Mouse (Mus musculus): ENCODE measurements around the gene Zfp628.

- TF ChIP-seq POLR2A (IDR thresholded peaks at IDR 0.05; ENCODE audit: insufficient read depth, low read depth, low read length), result no peak
- no peak for TF ChIP-seq CTCF (IDR thresholded peaks at IDR 0.05; ENCODE audit: insufficient read depth, low read depth, low read length)
These were observed 18.1 kb downstream of the Zfp628 start for GRCm38 (mm10) chr7:4933103-4933502.

Data from olfactory bulb, adult 2 months (tissue).